Mouse (Mus musculus) megakaryocyte, embryonic 14.5 days (primary cell): ENCODE data around the gene Odf2. TPM values are rescaled to one million over a fixed set of nuclear protein-coding genes. Genes with fewer than 3 reads are reported as not detected.

Source experiments
- H3K27me3 ChIP-seq: replicated peaks from 2 replicates; pipeline ENCODE3; 2012; ENCODE audit warnings: inconsistent platforms
- H3K36me3 ChIP-seq: replicated peaks from 2 replicates; pipeline ENCODE3; 2012; ENCODE audit warnings: low read length, inconsistent platforms, mixed read lengths
- H3K4me1 ChIP-seq: 2 replicates; pipeline ENCODE4 v1.6.1; 2012; ENCODE audit warnings: inconsistent platforms
- H3K4me3 ChIP-seq: replicated peaks from 2 replicates; pipeline ENCODE3; 2012; ENCODE audit warnings: moderate library complexity, mild to moderate bottlenecking, inconsistent platforms
- H3K9me3 ChIP-seq: 2 replicates; pipeline ENCODE4 v1.6.1; 2012; ENCODE audit warnings: inconsistent platforms
- FLI1 ChIP-seq: IDR thresholded peaks from 2 replicates; pipeline ENCODE4 v1.6.1; 2012; ENCODE audit warnings: low read length, inconsistent platforms, mixed read lengths
- GATA1 ChIP-seq: IDR thresholded peaks from 3 replicates; pipeline ENCODE4 v1.6.1; 2012; ENCODE audit warnings: mixed read lengths, low read length, inconsistent platforms, borderline replicate concordance
- polyA plus RNA-seq: library from polyadenylated mRNA; stranded (reverse); fragments of >175 nt; gene quantifications from 2 replicates; pipeline ENCODE4 v1.2.3, GENCODE M21; 2012; ENCODE audit warnings: low replicate concordance; ENCODE audit not compliant: insufficient read depth

Odf2 gene
- polyA plus RNA-seq, 1 experiment = 19.1 TPM

- H3K36me3 ChIP-seq = peaks cover 24% of the 10 kb centered on the region
- peaks cover 39% of the 10 kb centered on the region for H3K4me1 ChIP-seq
- TF ChIP-seq FLI1 (no peak), GATA1 (no peak)
- H3K4me3 ChIP-seq = peak within 1 kb of the TSS; percentile 95
- H3K9me3 ChIP-seq = no peaks in the 10 kb centered on the region
- H3K27me3 ChIP-seq = no peaks in the 10 kb centered on the region
Measured at GRCm38 (mm10) chr2:29965250-29965843, 76.3 kb downstream of the Odf2 start, which contains the start of gene Sptan1. Gene Sptan1 (plus strand): TSS chr2:29965560.

- no peaks in the 10 kb centered on the region for H3K27me3 ChIP-seq
Measured at GRCm38 (mm10) chr2:29965906-29966305, 76.9 kb downstream of the Odf2 start.

GRCm38 (mm10) chr2:29966826-29967225 is 77.8 kb downstream of the Odf2 start:
- peaks cover 38% of the 10 kb centered on the region for H3K4me1 ChIP-seq
- H3K9me3 ChIP-seq = no peaks in the 10 kb centered on the region
- no peaks in the 10 kb centered on the region for H3K27me3 ChIP-seq
- H3K4me3 ChIP-seq = no peak overlapping the region
- peaks cover 26% of the 10 kb centered on the region for H3K36me3 ChIP-seq
- no peak for TF ChIP-seq GATA1
- TF ChIP-seq FLI1 = no peak

More at GRCm38 (mm10) chr2:29965906-29966305, 76.9 kb downstream of the Odf2 start:
- H3K4me3 ChIP-seq = peak overlapping the region; percentile 95
- H3K4me1 ChIP-seq = peaks cover 37% of the 10 kb centered on the region
- no peaks in the 10 kb centered on the region for H3K9me3 ChIP-seq
- peaks cover 26% of the 10 kb centered on the region for H3K36me3 ChIP-seq
- TF ChIP-seq FLI1 (no peak), GATA1 (no peak)

GRCm38 (mm10) chr2:29967768-29968167 is 78.7 kb downstream of the Odf2 start:
- Histone ChIP-seq H3K4me3 (no peak overlapping the region), H3K36me3 (peaks cover 26% of the 10 kb centered on the region), H3K4me1 (peaks cover 46% of the 10 kb centered on the region), H3K27me3 (no peaks in the 10 kb centered on the region), H3K9me3 (no peaks in the 10 kb centered on the region)
- no peak for TF ChIP-seq GATA1
- TF ChIP-seq FLI1 = no peak

GRCm38 (mm10) chr2:29968638-29969037 is 79.6 kb downstream of the Odf2 start:
- Histone ChIP-seq H3K36me3 (peaks cover 26% of the 10 kb centered on the region), H3K27me3 (no peaks in the 10 kb centered on the region), H3K4me3 (no peak overlapping the region), H3K4me1 (peaks cover 44% of the 10 kb centered on the region), H3K9me3 (no peaks in the 10 kb centered on the region)
- TF ChIP-seq GATA1 (no peak), FLI1 (no peak)

- no peaks in the 10 kb centered on the region for H3K9me3 ChIP-seq
- no peak for TF ChIP-seq GATA1
- no peak for TF ChIP-seq FLI1
- no peak overlapping the region for H3K4me3 ChIP-seq
- H3K36me3 ChIP-seq = peaks cover 40% of the 10 kb centered on the region
- H3K4me1 ChIP-seq = peaks cover 56% of the 10 kb centered on the region
- H3K27me3 ChIP-seq = no peaks in the 10 kb centered on the region
Measured at GRCm38 (mm10) chr2:29971838-29972635, 83.0 kb downstream of the Odf2 start.

GRCm38 (mm10) chr2:29973525-29973924 is 84.5 kb downstream of the Odf2 start:
- no peak for TF ChIP-seq GATA1
- no peak for TF ChIP-seq FLI1
- Histone ChIP-seq H3K27me3 (no peaks in the 10 kb centered on the region), H3K4me3 (no peak overlapping the region), H3K4me1 (peaks cover 47% of the 10 kb centered on the region), H3K36me3 (peaks cover 39% of the 10 kb centered on the region), H3K9me3 (no peaks in the 10 kb centered on the region)

- no peak for TF ChIP-seq GATA1
- H3K4me1 ChIP-seq = peaks cover 37% of the 10 kb centered on the region
- H3K36me3 ChIP-seq = peaks cover 55% of the 10 kb centered on the region
- no peaks in the 10 kb centered on the region for H3K9me3 ChIP-seq
- H3K27me3 ChIP-seq = no peaks in the 10 kb centered on the region
- H3K4me3 ChIP-seq = no peak overlapping the region
Measured at GRCm38 (mm10) chr2:29977307-29977706, 88.3 kb downstream of the Odf2 start.

- Histone ChIP-seq H3K4me1 (peaks cover 5% of the 10 kb centered on the region), H3K4me3 (no peak overlapping the region), H3K36me3 (peaks cover 81% of the 10 kb centered on the region), H3K9me3 (no peaks in the 10 kb centered on the region), H3K27me3 (no peaks in the 10 kb centered on the region)
- TF ChIP-seq GATA1 (no peak), FLI1 (no peak)
Measured at GRCm38 (mm10) chr2:29980661-29981060, 91.6 kb downstream of the Odf2 start.

Other genes with a start within 250 kb of the Odf2 start
- not detected in 2 replicates for gene Gm13420, start 137.5 kb upstream of the Odf2 start, polyA plus RNA-seq
- not detected in 2 replicates for gene Gm13547, start 129.9 kb upstream of the Odf2 start, polyA plus RNA-seq
- 103 and 212 TPM in 2 replicates for gene Coq4, start 101.7 kb upstream of the Odf2 start, polyA plus RNA-seq
- gene Trub2, start 100.7 kb upstream of the Odf2 start, polyA plus RNA-seq = 3.2 TPM in 1 of 2 replicates, not detected in the other
- gene Slc27a4, start 86.6 kb upstream of the Odf2 start, polyA plus RNA-seq = 12.4 and 15.2 TPM in 2 replicates
- gene Urm1, start 69.1 kb upstream of the Odf2 start, polyA plus RNA-seq = 74.8 and 193 TPM in 2 replicates
- 68.0 and 210 TPM in 2 replicates for gene Cercam, start 20.1 kb upstream of the Odf2 start, polyA plus RNA-seq
- 8.3 and 30.4 TPM in 2 replicates for gene Gle1, start 46.2 kb downstream of the Odf2 start, polyA plus RNA-seq
- gene Sptan1, start 76.3 kb downstream of the Odf2 start, polyA plus RNA-seq = 4.4 and 63.0 TPM in 2 replicates
- gene Wdr34, start 159.7 kb downstream of the Odf2 start, polyA plus RNA-seq = 11.7 and 12.4 TPM in 2 replicates
- gene Set, start 168.2 kb downstream of the Odf2 start, polyA plus RNA-seq = 207 and 239 TPM in 2 replicates
- 19.4 and 62.2 TPM in 2 replicates for gene Pkn3, start 188.5 kb downstream of the Odf2 start, polyA plus RNA-seq
- 58.2 and 66.6 TPM in 2 replicates for gene Zdhhc12, start 204.4 kb downstream of the Odf2 start, polyA plus RNA-seq
- 12.2 and 20.0 TPM in 2 replicates for gene Zer1, start 235.4 kb downstream of the Odf2 start, polyA plus RNA-seq
- 18.0 and 28.7 TPM in 2 replicates for gene Tbc1d13, start 244.5 kb downstream of the Odf2 start, polyA plus RNA-seq